Mouse (Mus musculus): ENCODE data around the gene Hoxd4. TPM values are rescaled to one million over a fixed set of nuclear protein-coding genes. Genes with fewer than 3 reads are reported as not detected.

Hoxd4 gene
- polyA plus RNA-seq, 1 experiment from 2014 or later = 0.20 TPM

- no peaks in the 10 kb centered on the region for H3K36me3 ChIP-seq (ENCODE audit: control insufficient read depth, insufficient read depth)
- under 1% methylated on average over 55 of the region's 61 CpGs for WGBS
Observed at GRCm38 (mm10) chr2:74762522-74763244, 51.0 kb downstream of the Hoxd4 start, which contains the start of gene Hoxd1. Gene Hoxd1, plus strand, starts transcription at chr2:74762980.

GRCm38 (mm10) chr2:74763245-74763735, 51.6 kb downstream of the Hoxd4 start:
- no peaks in the 10 kb centered on the region for H3K9me3 ChIP-seq (ENCODE audit: control insufficient read depth)
- H3K4me3 ChIP-seq (ENCODE audit: low read depth, low read length) = peak overlapping the region; percentile 40
- no peak for TF ChIP-seq CTCF (IDR thresholded peaks at IDR 0.05; ENCODE audit: low read depth)
- peak overlapping the region; percentile 78 for H3K4me2 ChIP-seq (replicated peaks; ENCODE audit: low read depth)
- H3K4me1 ChIP-seq (replicated peaks; ENCODE audit: control insufficient read depth, insufficient read depth, low read length) = peaks cover 5% of the 10 kb centered on the region; the same call in 1 of the 2 replicates
- no peak overlapping the region for H3K27ac ChIP-seq (ENCODE audit: low read depth, low read length)
- ATAC-seq = 0 out of 2 replicates have a peak, but pooled peaks have one; percentile 28
- no peaks in the 10 kb centered on the region for H3K36me3 ChIP-seq (ENCODE audit: control insufficient read depth, insufficient read depth)
- WGBS = 2% methylated on average over 44 of the region's 53 CpGs
- H3K27me3 ChIP-seq (replicated peaks; ENCODE audit: control insufficient read depth, insufficient read depth, low read length) = peaks cover 73% of the 10 kb centered on the region
- no peak overlapping the region for H3K9ac ChIP-seq (ENCODE audit: low read depth, low read length)

More at GRCm38 (mm10) chr2:74762522-74763244, 51.0 kb downstream of the Hoxd4 start, which contains the start of gene Hoxd1:
- H3K4me1 ChIP-seq (replicated peaks; ENCODE audit: control insufficient read depth, insufficient read depth, low read length) = peaks cover 5% of the 10 kb centered on the region; the same call in 1 of the 2 replicates
- ATAC-seq = peak; percentile 53
- no peak within 1 kb of the TSS for H3K27ac ChIP-seq (ENCODE audit: low read depth, low read length)
- peak within 1 kb of the TSS; percentile 78 for H3K4me2 ChIP-seq (replicated peaks; ENCODE audit: low read depth)
- TF ChIP-seq CTCF (IDR thresholded peaks at IDR 0.05; ENCODE audit: low read depth) = no peak
- H3K9me3 ChIP-seq (ENCODE audit: control insufficient read depth) = no peaks in the 10 kb centered on the region
- no peak within 1 kb of the TSS for H3K9ac ChIP-seq (ENCODE audit: low read depth, low read length)
- peak within 1 kb of the TSS; percentile 40 for H3K4me3 ChIP-seq (ENCODE audit: low read depth, low read length)
- H3K27me3 ChIP-seq (replicated peaks; ENCODE audit: control insufficient read depth, insufficient read depth, low read length) = peaks cover 79% of the 10 kb centered on the region

GRCm38 (mm10) chr2:74763976-74764375, 52.2 kb downstream of the Hoxd4 start:
- no peaks in the 10 kb centered on the region for H3K9me3 ChIP-seq (ENCODE audit: control insufficient read depth)
- peaks cover 5% of the 10 kb centered on the region; the same call in 1 of the 2 replicates for H3K4me1 ChIP-seq (replicated peaks; ENCODE audit: control insufficient read depth, insufficient read depth, low read length)
- no peak for TF ChIP-seq CTCF (IDR thresholded peaks at IDR 0.05; ENCODE audit: low read depth)
- peaks cover 69% of the 10 kb centered on the region for H3K27me3 ChIP-seq (replicated peaks; ENCODE audit: control insufficient read depth, insufficient read depth, low read length)
- no peak overlapping the region for H3K4me2 ChIP-seq (replicated peaks; ENCODE audit: low read depth)
- H3K9ac ChIP-seq (ENCODE audit: low read depth, low read length) = no peak overlapping the region
- H3K4me3 ChIP-seq (ENCODE audit: low read depth, low read length) = no peak overlapping the region
- no peak for ATAC-seq
- 59% methylated on average over 10 of the region's 10 CpGs for WGBS
- H3K27ac ChIP-seq (ENCODE audit: low read depth, low read length) = no peak overlapping the region
- no peaks in the 10 kb centered on the region for H3K36me3 ChIP-seq (ENCODE audit: control insufficient read depth, insufficient read depth)

GRCm38 (mm10) chr2:74774359-74774758, 62.6 kb downstream of the Hoxd4 start:
- Histone ChIP-seq H3K4me1 (replicated peaks; ENCODE audit: control insufficient read depth, insufficient read depth, low read length) (no peaks in the 10 kb centered on the region), H3K9me3 (ENCODE audit: control insufficient read depth) (no peaks in the 10 kb centered on the region), H3K27ac (ENCODE audit: low read depth, low read length) (no peak overlapping the region), H3K4me2 (replicated peaks; ENCODE audit: low read depth) (no peak overlapping the region), H3K9ac (ENCODE audit: low read depth, low read length) (no peak overlapping the region), H3K36me3 (ENCODE audit: control insufficient read depth, insufficient read depth) (no peaks in the 10 kb centered on the region), H3K27me3 (replicated peaks; ENCODE audit: control insufficient read depth, insufficient read depth, low read length) (0 out of 2 replicates have a peak, but pooled peaks cover 6% of the 10 kb centered on the region), H3K4me3 (ENCODE audit: low read depth, low read length) (no peak overlapping the region)
- WGBS = 92% methylated on average over 2 of the region's 2 CpGs
- no peak for ATAC-seq
- TF ChIP-seq CTCF (IDR thresholded peaks at IDR 0.05; ENCODE audit: low read depth) = no peak

- H3K9ac ChIP-seq (ENCODE audit: low read depth, low read length) = no peak overlapping the region
- no peaks in the 10 kb centered on the region for H3K4me1 ChIP-seq (replicated peaks; ENCODE audit: control insufficient read depth, insufficient read depth, low read length)
- H3K36me3 ChIP-seq (ENCODE audit: control insufficient read depth, insufficient read depth) = no peaks in the 10 kb centered on the region
- WGBS = 69% methylated on average over 13 of the region's 13 CpGs
- peaks cover 4% of the 10 kb centered on the region; the same call in 1 of the 2 replicates for H3K27me3 ChIP-seq (replicated peaks; ENCODE audit: control insufficient read depth, insufficient read depth, low read length)
- no peak overlapping the region for H3K4me2 ChIP-seq (replicated peaks; ENCODE audit: low read depth)
- H3K27ac ChIP-seq (ENCODE audit: low read depth, low read length) = no peak overlapping the region
- no peak for ATAC-seq
- no peaks in the 10 kb centered on the region for H3K9me3 ChIP-seq (ENCODE audit: control insufficient read depth)
- no peak for TF ChIP-seq CTCF (IDR thresholded peaks at IDR 0.05; ENCODE audit: low read depth)
- no peak overlapping the region for H3K4me3 ChIP-seq (ENCODE audit: low read depth, low read length)
Observed at GRCm38 (mm10) chr2:74777536-74778275, 66.0 kb downstream of the Hoxd4 start.

MicroRNA genes within 50 kb of the gene (microRNA counts, 519-probe panel; counts per million panel counts)
- microRNA mmu-miR-10b = 4,474 counts per million, percentile 69 among the panel's probes with 10 or more counts

Small RNA genes within 50 kb of the gene (microRNA-seq; reads per million reads assigned to microRNA genes)
- gene Gm44463 = not detected
- 9,418 reads per million, percentile 93 among the genes with 10 or more reads in this experiment for gene Mir10b

Other genes starting within 250 kb of the Hoxd4 start
- 11.7 and 13.4 TPM in 2 replicates for gene Lnpk, start 132.5 kb upstream of the Hoxd4 start, polyA plus RNA-seq (2015; fragmentation: Nextera tagmentation; extraction: Ambion mirVana)
- not detected in 2 replicates for gene Evx2, start 52.4 kb upstream of the Hoxd4 start, polyA plus RNA-seq (2015; fragmentation: Nextera tagmentation; extraction: Ambion mirVana)
- not detected in 2 replicates for gene Hoxd13, start 43.6 kb upstream of the Hoxd4 start, polyA plus RNA-seq (2015; fragmentation: Nextera tagmentation; extraction: Ambion mirVana)
- 0.12 TPM in 1 of 2 replicates, not detected in the other for gene Hoxd12, start 36.9 kb upstream of the Hoxd4 start, polyA plus RNA-seq (2015; fragmentation: Nextera tagmentation; extraction: Ambion mirVana)
- 0.64 TPM in 1 of 2 replicates, not detected in the other for gene Hoxd11, start 32.4 kb upstream of the Hoxd4 start, polyA plus RNA-seq (2015; fragmentation: Nextera tagmentation; extraction: Ambion mirVana)
- 0.10 and 1.6 TPM in 2 replicates for gene Hoxd10, start 20.0 kb upstream of the Hoxd4 start, polyA plus RNA-seq (2015; fragmentation: Nextera tagmentation; extraction: Ambion mirVana)
- 0.64 and 1.6 TPM in 2 replicates for gene Hoxd9, start 14.2 kb upstream of the Hoxd4 start, polyA plus RNA-seq (2015; fragmentation: Nextera tagmentation; extraction: Ambion mirVana)
- gene Hoxd8, start 7.3 kb upstream of the Hoxd4 start, polyA plus RNA-seq (2015; fragmentation: Nextera tagmentation; extraction: Ambion mirVana) = 2.2 and 2.7 TPM in 2 replicates
- 3.2 and 3.3 TPM in 2 replicates for gene Hoxd3, start within 50 bp of the Hoxd4 start, polyA plus RNA-seq (2015; fragmentation: Nextera tagmentation; extraction: Ambion mirVana)
- 0.17 TPM in 1 of 2 replicates, not detected in the other for gene Gm28230, start 14.8 kb downstream of the Hoxd4 start, polyA plus RNA-seq (2015; fragmentation: Nextera tagmentation; extraction: Ambion mirVana)
- gene Hoxd1, start 51.1 kb downstream of the Hoxd4 start, polyA plus RNA-seq (2015; fragmentation: Nextera tagmentation; extraction: Ambion mirVana) = not detected in 2 replicates
- gene Mtx2, start 113.9 kb downstream of the Hoxd4 start, polyA plus RNA-seq (2015; fragmentation: Nextera tagmentation; extraction: Ambion mirVana) = 87.1 and 96.3 TPM in 2 replicates